Mouse (Mus musculus) neural tube, embryonic 10.5 days (tissue): ENCODE results near the gene Adgrg1.

Experiments
- DNase-seq: peaks from one replicate; pipeline ENCODE4 v3.0.0-alpha.2; 2017; ENCODE audit warnings: low spot score; ENCODE audit errors: extremely low spot score

Gene Adgrg1

GRCm38 (mm10) chr8:94995336-94995893, 20.9 kb downstream of the Adgrg1 start:
- no peak for DNase-seq

GRCm38 (mm10) chr8:94996037-94996436, 21.5 kb downstream of the Adgrg1 start:
- DNase-seq: no peak

- no peak for DNase-seq
These were observed 22.6 kb downstream of the Adgrg1 start for GRCm38 (mm10) chr8:94996899-94997856.

GRCm38 (mm10) chr8:94997857-94998243, 23.3 kb downstream of the Adgrg1 start:
- no peak for DNase-seq

- DNase-seq: no peak
These were observed 23.9 kb downstream of the Adgrg1 start for GRCm38 (mm10) chr8:94998431-94998830.

- DNase-seq: no peak
These were observed 24.5 kb downstream of the Adgrg1 start for GRCm38 (mm10) chr8:94999004-94999403.

- DNase-seq: no peak
These were observed 25.4 kb downstream of the Adgrg1 start for GRCm38 (mm10) chr8:94999956-95000355.

- DNase-seq: peak; percentile 81
These were observed 26.1 kb downstream of the Adgrg1 start for GRCm38 (mm10) chr8:95000684-95001083.

GRCm38 (mm10) chr8:95001165-95001564, 26.6 kb downstream of the Adgrg1 start:
- no peak for DNase-seq

GRCm38 (mm10) chr8:95001655-95002054, 27.1 kb downstream of the Adgrg1 start:
- DNase-seq: peak; percentile 79

GRCm38 (mm10) chr8:95002089-95002655, 27.6 kb downstream of the Adgrg1 start:
- DNase-seq: no peak

GRCm38 (mm10) chr8:95012442-95012919, 37.9 kb downstream of the Adgrg1 start:
- no peak for DNase-seq

- DNase-seq: no peak
These were observed 41.3 kb downstream of the Adgrg1 start for GRCm38 (mm10) chr8:95015866-95016265.

- no peak for DNase-seq
These were observed 42.1 kb downstream of the Adgrg1 start for GRCm38 (mm10) chr8:95016684-95017083.

GRCm38 (mm10) chr8:95017451-95017850, 42.9 kb downstream of the Adgrg1 start, which contains the start of gene Adgrg3:
Gene Adgrg3 (plus strand): TSS chr8:95017692.
- DNase-seq: no peak

- no peak for DNase-seq
These were observed 43.6 kb downstream of the Adgrg1 start for GRCm38 (mm10) chr8:95017969-95018635.

- DNase-seq: no peak
These were observed 45.8 kb downstream of the Adgrg1 start for GRCm38 (mm10) chr8:95020293-95020777.

- DNase-seq: no peak
These were observed 46.3 kb downstream of the Adgrg1 start for GRCm38 (mm10) chr8:95020821-95021220.

- no peak for DNase-seq
These were observed 48.6 kb downstream of the Adgrg1 start for GRCm38 (mm10) chr8:95023201-95023600.

- no peak for DNase-seq
These were observed 49.8 kb downstream of the Adgrg1 start for GRCm38 (mm10) chr8:95024387-95024786.

- no peak for DNase-seq
These were observed 50.9 kb downstream of the Adgrg1 start for GRCm38 (mm10) chr8:95025421-95025820.
